Mouse (Mus musculus) ZHBTc4 (cell line): ENCODE measurements around the gene H2-Ke6.

ENCODE experiments used
- DNase-seq: peaks from one replicate; pipeline ENCODE4 v3.0.0-alpha.2; 2011; ENCODE audit warnings: low read depth, low spot score

Gene H2-Ke6

GRCm38 (mm10) chr17:34027656-34028223 is at the start of gene H2-Ke6:
H2-Ke6 (minus strand) TSS chr17:34028060.
- peak; percentile 98 for DNase-seq

GRCm38 (mm10) chr17:34077549-34077948 is 49.7 kb upstream of the H2-Ke6 start:
- peak; percentile 87 for DNase-seq

GRCm38 (mm10) chr17:34075271-34075670 is 47.4 kb upstream of the H2-Ke6 start:
- DNase-seq = peak; percentile 77

- no peak for DNase-seq
Observed at GRCm38 (mm10) chr17:34072091-34072490, 44.2 kb upstream of the H2-Ke6 start.

GRCm38 (mm10) chr17:34068864-34069263 is 41.0 kb upstream of the H2-Ke6 start:
- DNase-seq = no peak

GRCm38 (mm10) chr17:34057224-34057623 is 29.4 kb upstream of the H2-Ke6 start:
- no peak for DNase-seq

- no peak for DNase-seq
Observed at GRCm38 (mm10) chr17:34047404-34048050, 19.7 kb upstream of the H2-Ke6 start.

GRCm38 (mm10) chr17:34045941-34046340 is 18.1 kb upstream of the H2-Ke6 start:
- DNase-seq = no peak

GRCm38 (mm10) chr17:34039562-34040450 is 11.9 kb upstream of the H2-Ke6 start:
- no peak for DNase-seq

GRCm38 (mm10) chr17:34038878-34039561 is 11.2 kb upstream of the H2-Ke6 start, which contains the start of gene Col11a2:
Col11a2 (plus strand) TSS chr17:34039437.
- no peak for DNase-seq

GRCm38 (mm10) chr17:34038440-34038839 is 10.6 kb upstream of the H2-Ke6 start:
- DNase-seq = no peak

GRCm38 (mm10) chr17:34037241-34037640 is 9.4 kb upstream of the H2-Ke6 start:
- DNase-seq = no peak

GRCm38 (mm10) chr17:34036647-34037046 is 8.8 kb upstream of the H2-Ke6 start:
- no peak for DNase-seq

- no peak for DNase-seq
Observed at GRCm38 (mm10) chr17:34035517-34035916, 7.7 kb upstream of the H2-Ke6 start.

- peak; percentile 80 for DNase-seq
Observed at GRCm38 (mm10) chr17:34034064-34034463, 6.2 kb upstream of the H2-Ke6 start.

- DNase-seq = no peak
Observed at GRCm38 (mm10) chr17:34033441-34033840, 5.6 kb upstream of the H2-Ke6 start.

- no peak for DNase-seq
Observed at GRCm38 (mm10) chr17:34032806-34033205, 4.9 kb upstream of the H2-Ke6 start.

- no peak for DNase-seq
Observed at GRCm38 (mm10) chr17:34032174-34032632, 4.3 kb upstream of the H2-Ke6 start.

- DNase-seq = peak; percentile 99
Observed at GRCm38 (mm10) chr17:34031465-34032173, 3.8 kb upstream of the H2-Ke6 start, which contains the start of the genes Slc39a7 and Rxrb. Slc39a7 (minus strand) TSS chr17:34031682. Rxrb (plus strand) TSS chr17:34031812.

- no peak for DNase-seq
Observed at GRCm38 (mm10) chr17:34030861-34031326, 3.0 kb upstream of the H2-Ke6 start.
